Mouse (Mus musculus): ENCODE data around the gene Ptpn21. TPM values are rescaled to one million over a fixed set of nuclear protein-coding genes. Genes with fewer than 3 reads are reported as not detected.

Ptpn21 gene
- polyA plus RNA-seq, 1 experiment from 2014 or later = 6.4 TPM

- Histone ChIP-seq H3K27ac (peak overlapping the region; percentile 95), H3K9me3 (replicated peaks; ENCODE audit: low read length) (no peaks in the 10 kb centered on the region), H3K4me3 (replicated peaks; ENCODE audit: low read depth, low read length) (peak overlapping the region; percentile 94), H3K27me3 (ENCODE audit: insufficient read depth, low read length) (no peaks in the 10 kb centered on the region), H3K4me2 (ENCODE audit: low read length) (peak overlapping the region; percentile 60), H3K36me3 (ENCODE audit: insufficient read depth, low read length) (no peaks in the 10 kb centered on the region), H3K4me1 (replicated peaks; ENCODE audit: insufficient read depth, low read length) (peaks cover 4% of the 10 kb centered on the region), H3K9ac (ENCODE audit: low read depth, low read length) (peak overlapping the region; percentile 94)
- ATAC-seq (replicated peaks; ENCODE audit: low FRiP score, low read depth) (peak; percentile 51), DNase-seq (ENCODE audit: low spot score) (peak; percentile 53)
- TF ChIP-seq CTCF (IDR thresholded peaks at IDR 0.05; ENCODE audit: low read depth) = no peak
- 8% methylated on average over 7 of the region's 7 CpGs for WGBS
Measured at GRCm38 (mm10) chr12:98737801-98738350, 671 bp upstream of the Ptpn21 start.

DNA sequence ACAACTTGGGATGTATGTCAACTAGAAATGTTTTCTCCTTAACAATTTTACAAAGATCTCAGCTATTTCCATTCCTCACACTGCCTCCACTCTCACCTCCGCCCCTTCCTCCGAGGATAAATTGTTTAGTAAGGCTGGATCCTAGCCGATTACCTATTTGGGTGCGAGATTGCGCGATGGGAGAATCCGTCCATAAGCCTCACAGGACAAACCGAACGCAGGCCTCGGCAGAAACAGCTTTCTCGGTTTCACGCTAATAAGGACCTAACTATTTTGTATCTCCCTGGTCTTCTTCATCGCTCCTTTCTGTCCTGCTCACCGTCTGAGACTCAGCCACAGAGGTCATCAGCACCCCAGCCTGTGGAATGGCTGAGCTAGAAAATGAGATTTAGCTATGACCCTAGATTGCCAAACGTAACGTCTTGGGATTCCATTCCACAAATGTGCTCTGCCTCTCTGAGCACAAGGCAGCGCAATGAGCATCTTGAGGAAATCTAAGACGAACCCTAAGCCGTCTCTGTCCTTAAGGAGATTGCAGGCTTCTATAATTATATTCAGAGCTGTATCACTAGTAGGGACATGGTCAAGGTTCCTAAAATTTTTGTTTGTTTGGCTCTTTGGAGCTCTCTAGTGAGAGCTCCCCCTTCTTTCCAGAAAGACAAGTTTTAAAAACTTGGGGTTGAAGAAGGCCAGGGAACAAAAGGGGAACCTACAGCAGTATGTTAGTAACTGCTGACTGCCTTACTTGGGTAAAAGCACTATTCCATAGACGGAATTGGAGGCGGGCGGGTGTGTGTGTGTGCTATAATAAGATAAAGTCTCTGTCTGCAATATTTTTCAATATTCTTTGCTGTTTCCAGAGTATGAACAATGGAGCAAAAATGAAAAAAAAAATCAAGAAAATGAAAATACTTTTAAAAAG is 2.1 kb downstream of the Ptpn21 start:
- H3K9ac ChIP-seq (ENCODE audit: low read depth, low read length) = peak overlapping the region; percentile 57
- H3K36me3 ChIP-seq (ENCODE audit: insufficient read depth, low read length) = no peaks in the 10 kb centered on the region
- DNase-seq (ENCODE audit: low spot score) (no peak), ATAC-seq (replicated peaks; ENCODE audit: low FRiP score, low read depth) (no peak)
- no peaks in the 10 kb centered on the region for H3K9me3 ChIP-seq (replicated peaks; ENCODE audit: low read length)
- H3K27me3 ChIP-seq (ENCODE audit: insufficient read depth, low read length) = no peaks in the 10 kb centered on the region
- peak overlapping the region; percentile 39 for H3K27ac ChIP-seq
- H3K4me2 ChIP-seq (ENCODE audit: low read length) = peak overlapping the region; percentile 84
- no peak for TF ChIP-seq CTCF (IDR thresholded peaks at IDR 0.05; ENCODE audit: low read depth)
- peak overlapping the region; percentile 53 for H3K4me3 ChIP-seq (replicated peaks; ENCODE audit: low read depth, low read length)
- peaks cover 4% of the 10 kb centered on the region for H3K4me1 ChIP-seq (replicated peaks; ENCODE audit: insufficient read depth, low read length)
- 12% methylated on average over 22 of the region's 22 CpGs for WGBS

GRCm38 (mm10) chr12:98734246-98734879 is 2.8 kb downstream of the Ptpn21 start:
- peak overlapping the region; percentile 53 for H3K4me3 ChIP-seq (replicated peaks; ENCODE audit: low read depth, low read length)
- TF ChIP-seq CTCF (IDR thresholded peaks at IDR 0.05; ENCODE audit: low read depth) = peak; percentile 16; the same call in 1 of the 2 replicates
- H3K27me3 ChIP-seq (ENCODE audit: insufficient read depth, low read length) = no peaks in the 10 kb centered on the region
- no peaks in the 10 kb centered on the region for H3K36me3 ChIP-seq (ENCODE audit: insufficient read depth, low read length)
- peak; percentile 95 for DNase-seq (ENCODE audit: low spot score)
- ATAC-seq (replicated peaks; ENCODE audit: low FRiP score, low read depth) = peak; percentile 85
- H3K27ac ChIP-seq = peak overlapping the region; percentile 70
- peak overlapping the region; percentile 84 for H3K4me2 ChIP-seq (ENCODE audit: low read length)
- peaks cover 4% of the 10 kb centered on the region for H3K4me1 ChIP-seq (replicated peaks; ENCODE audit: insufficient read depth, low read length)
- H3K9ac ChIP-seq (ENCODE audit: low read depth, low read length) = peak overlapping the region; percentile 57
- no peaks in the 10 kb centered on the region for H3K9me3 ChIP-seq (replicated peaks; ENCODE audit: low read length)
- WGBS = 1% methylated on average over 30 of the region's 30 CpGs

GRCm38 (mm10) chr12:98733776-98734175 is 3.4 kb downstream of the Ptpn21 start:
- 15% methylated on average over 12 of the region's 12 CpGs for WGBS
- H3K4me2 ChIP-seq (ENCODE audit: low read length) = peak overlapping the region; percentile 84
- ATAC-seq (replicated peaks; ENCODE audit: low FRiP score, low read depth) (no peak), DNase-seq (ENCODE audit: low spot score) (no peak)
- peak overlapping the region; percentile 70; the same call in 1 of the 2 replicates for H3K27ac ChIP-seq
- peak overlapping the region; percentile 57 for H3K9ac ChIP-seq (ENCODE audit: low read depth, low read length)
- TF ChIP-seq CTCF (IDR thresholded peaks at IDR 0.05; ENCODE audit: low read depth) = no peak
- H3K4me1 ChIP-seq (replicated peaks; ENCODE audit: insufficient read depth, low read length) = peaks cover 4% of the 10 kb centered on the region
- no peaks in the 10 kb centered on the region for H3K36me3 ChIP-seq (ENCODE audit: insufficient read depth, low read length)
- no peaks in the 10 kb centered on the region for H3K27me3 ChIP-seq (ENCODE audit: insufficient read depth, low read length)
- H3K9me3 ChIP-seq (replicated peaks; ENCODE audit: low read length) = no peaks in the 10 kb centered on the region
- H3K4me3 ChIP-seq (replicated peaks; ENCODE audit: low read depth, low read length) = peak overlapping the region; percentile 53

- no peak for ATAC-seq (replicated peaks; ENCODE audit: low FRiP score, low read depth)
- Histone ChIP-seq H3K9ac (ENCODE audit: low read depth, low read length) (no peak overlapping the region), H3K27me3 (ENCODE audit: insufficient read depth, low read length) (no peaks in the 10 kb centered on the region), H3K36me3 (ENCODE audit: insufficient read depth, low read length) (no peaks in the 10 kb centered on the region), H3K4me1 (replicated peaks; ENCODE audit: insufficient read depth, low read length) (peaks cover 4% of the 10 kb centered on the region), H3K4me3 (replicated peaks; ENCODE audit: low read depth, low read length) (0 out of 2 replicates have a peak overlapping the region, but pooled peaks have one; percentile 53), H3K4me2 (ENCODE audit: low read length) (peak overlapping the region; percentile 84), H3K9me3 (replicated peaks; ENCODE audit: low read length) (no peaks in the 10 kb centered on the region), H3K27ac (no peak overlapping the region)
- WGBS = 67% methylated on average over 3 of the region's 3 CpGs
- no peak for DNase-seq (ENCODE audit: low spot score)
- TF ChIP-seq CTCF (IDR thresholded peaks at IDR 0.05; ENCODE audit: low read depth) = no peak
Measured at GRCm38 (mm10) chr12:98733165-98733564, 4.0 kb downstream of the Ptpn21 start.

- Histone ChIP-seq H3K9me3 (replicated peaks; ENCODE audit: low read length) (no peaks in the 10 kb centered on the region), H3K4me1 (replicated peaks; ENCODE audit: insufficient read depth, low read length) (peaks cover 4% of the 10 kb centered on the region; the same call in 1 of the 2 replicates), H3K36me3 (ENCODE audit: insufficient read depth, low read length) (no peaks in the 10 kb centered on the region), H3K9ac (ENCODE audit: low read depth, low read length) (no peak overlapping the region), H3K4me3 (replicated peaks; ENCODE audit: low read depth, low read length) (no peak overlapping the region), H3K27ac (no peak overlapping the region), H3K4me2 (ENCODE audit: low read length) (no peak overlapping the region), H3K27me3 (ENCODE audit: insufficient read depth, low read length) (no peaks in the 10 kb centered on the region)
- TF ChIP-seq CTCF (IDR thresholded peaks at IDR 0.05; ENCODE audit: low read depth) = no peak
- 89% methylated on average over 11 of the region's 11 CpGs for WGBS
- DNase-seq (ENCODE audit: low spot score) (no peak), ATAC-seq (replicated peaks; ENCODE audit: low FRiP score, low read depth) (no peak)
Measured at GRCm38 (mm10) chr12:98730682-98731081, 6.5 kb downstream of the Ptpn21 start.

All from kidney, postnatal 0 days (tissue).